Mouse (Mus musculus): ENCODE results near the gene Cox10. TPM values are rescaled to one million over a fixed set of nuclear protein-coding genes. Genes with fewer than 3 reads are reported as not detected.

Cox10 gene
- total RNA-seq, 1 experiment from 2014 or later: 33.2 TPM

Other genes with a start within 250 kb of the Cox10 start
- 3.0 and 7.4 TPM in 2 replicates for gene Hs3st3b1, start 157.2 kb downstream of the Cox10 start, total RNA-seq (2021)

All from adrenal gland, postnatal 14 days (tissue).